Mouse (Mus musculus): ENCODE results near the gene Nfil3. TPM values are rescaled to one million over a fixed set of nuclear protein-coding genes. Genes with fewer than 3 reads are reported as not detected.

The Nfil3 gene
- total and polyA plus RNA-seq, 3 experiments, result 3.4 to 42.4 (median 13.9) TPM

GRCm38 (mm10) chr13:52981441-52982281 lies 788 bp upstream of the Nfil3 start:
- H3K4me1 ChIP-seq (ENCODE audit: control insufficient read depth, insufficient read depth, low read length), result peaks cover 8% of the 10 kb centered on the region
- DNase-seq, result peak; percentile 71 to 78
- peak overlapping the region; percentile 82 for H3K9ac ChIP-seq (ENCODE audit: low read depth, low read length)
- TF ChIP-seq EP300 (IDR thresholded peaks at IDR 0.05; ENCODE audit: insufficient read depth, low read depth, low read length) (0 out of 2 replicates have a peak, but pooled peaks have one; percentile 4), CTCF (IDR thresholded peaks at IDR 0.05) (no peak)
- H3K27ac ChIP-seq, result peak overlapping the region; percentile 91
- H3K79me2 ChIP-seq (replicated peaks; ENCODE audit: control insufficient read depth, insufficient read depth, low read length), result no peaks in the 10 kb centered on the region
- intact Hi-C loops (cut with DNase I), result loop anchor here (1.0 to 5.0 kb wide), 5 partner anchors 52 to 331 kb away; partner anchors contain the start of gene Auh
- 2% methylated on average over 51 of the region's 51 CpGs for WGBS
- H3K27me3 ChIP-seq (ENCODE audit: control insufficient read depth, insufficient read depth, low read length), result no peaks in the 10 kb centered on the region
- H3K36me3 ChIP-seq (ENCODE audit: control insufficient read depth, insufficient read depth, low read length), result peaks cover 2% of the 10 kb centered on the region; the same call in 1 of the 2 replicates
- H3K4me3 ChIP-seq, result peak overlapping the region; percentile 90

GRCm38 (mm10) chr13:52980211-52980950 lies 492 bp downstream of the Nfil3 start:
- intact Hi-C loops (cut with DNase I), result loop anchor here (5.0 kb wide), 2 partner anchors 117 to 158 kb away; no protein-coding TSS in a partner anchor
- TF ChIP-seq CTCF (IDR thresholded peaks at IDR 0.05), result peak; percentile 54
- peak; percentile 54 for TF ChIP-seq EP300 (IDR thresholded peaks at IDR 0.05; ENCODE audit: insufficient read depth, low read depth, low read length)
- peak; percentile 38; the same call in 1 of the 2 replicates for TF ChIP-seq POLR2A (IDR thresholded peaks at IDR 0.05; ENCODE audit: insufficient read depth, low read depth, low read length)

GRCm38 (mm10) chr13:52979331-52980051 lies 1.4 kb downstream of the Nfil3 start:
- no peaks in the 10 kb centered on the region for H3K27me3 ChIP-seq (ENCODE audit: control insufficient read depth, insufficient read depth, low read length)
- 2% methylated on average over 22 of the region's 22 CpGs for WGBS
- intact Hi-C loops (cut with DNase I), result loop anchor here (2.0 to 5.0 kb wide), 3 partner anchors 87 to 157 kb away; no protein-coding TSS in a partner anchor
- no peaks in the 10 kb centered on the region for H3K79me2 ChIP-seq (replicated peaks; ENCODE audit: control insufficient read depth, insufficient read depth, low read length)
- TF ChIP-seq POLR2A (IDR thresholded peaks at IDR 0.05; ENCODE audit: insufficient read depth, low read depth, low read length), result 0 out of 2 replicates have a peak, but pooled peaks have one; percentile 33
- no peak for TF ChIP-seq CTCF (IDR thresholded peaks at IDR 0.05)
- TF ChIP-seq EP300 (IDR thresholded peaks at IDR 0.05; ENCODE audit: insufficient read depth, low read depth, low read length), result no peak
- H3K36me3 ChIP-seq (ENCODE audit: control insufficient read depth, insufficient read depth, low read length), result peaks cover 2% of the 10 kb centered on the region; the same call in 1 of the 2 replicates
- peak overlapping the region; percentile 33; the same call in 1 of the 2 replicates for H3K9ac ChIP-seq (ENCODE audit: low read depth, low read length)
- peak overlapping the region; percentile 90 for H3K4me3 ChIP-seq
- DNase-seq, result peak; percentile 38 to 46
- H3K27ac ChIP-seq, result peak overlapping the region; percentile 95
- H3K4me1 ChIP-seq (ENCODE audit: control insufficient read depth, insufficient read depth, low read length), result peaks cover 15% of the 10 kb centered on the region

More at GRCm38 (mm10) chr13:52980211-52980950, 492 bp downstream of the Nfil3 start:
- H3K79me2 ChIP-seq (replicated peaks; ENCODE audit: control insufficient read depth, insufficient read depth, low read length), result no peaks in the 10 kb centered on the region
- peak overlapping the region; percentile 95 for H3K27ac ChIP-seq
- WGBS, result under 1% methylated on average over 77 of the region's 77 CpGs
- peaks cover 12% of the 10 kb centered on the region for H3K4me1 ChIP-seq (ENCODE audit: control insufficient read depth, insufficient read depth, low read length)
- peak overlapping the region; percentile 90 for H3K4me3 ChIP-seq
- peaks cover 2% of the 10 kb centered on the region; the same call in 1 of the 2 replicates for H3K36me3 ChIP-seq (ENCODE audit: control insufficient read depth, insufficient read depth, low read length)
- H3K9ac ChIP-seq (ENCODE audit: low read depth, low read length), result peak overlapping the region; percentile 70
- DNase-seq, result peak; percentile 85 to 87
- no peaks in the 10 kb centered on the region for H3K27me3 ChIP-seq (ENCODE audit: control insufficient read depth, insufficient read depth, low read length)

- Histone ChIP-seq H3K36me3 (ENCODE audit: control insufficient read depth, insufficient read depth, low read length) (peaks cover 2% of the 10 kb centered on the region; the same call in 1 of the 2 replicates), H3K4me3 (peak overlapping the region; percentile 90), H3K27ac (peak overlapping the region; percentile 95), H3K27me3 (ENCODE audit: control insufficient read depth, insufficient read depth, low read length) (no peaks in the 10 kb centered on the region), H3K79me2 (replicated peaks; ENCODE audit: control insufficient read depth, insufficient read depth, low read length) (no peaks in the 10 kb centered on the region), H3K4me1 (ENCODE audit: control insufficient read depth, insufficient read depth, low read length) (peaks cover 16% of the 10 kb centered on the region), H3K9ac (ENCODE audit: low read depth, low read length) (peak overlapping the region; percentile 84)
- TF ChIP-seq CTCF (IDR thresholded peaks at IDR 0.05), result no peak
- no peak for TF ChIP-seq POLR2A (IDR thresholded peaks at IDR 0.05; ENCODE audit: insufficient read depth, low read depth, low read length)
- TF ChIP-seq EP300 (IDR thresholded peaks at IDR 0.05; ENCODE audit: insufficient read depth, low read depth, low read length), result no peak
- 1% methylated on average over 63 of the region's 64 CpGs for WGBS
- peak; percentile 70 to 72 for DNase-seq
- intact Hi-C loops (cut with DNase I), result loop anchor here (2.0 kb wide), 1 partner anchor 86 kb away; no protein-coding TSS in a partner anchor
Observed at GRCm38 (mm10) chr13:52978321-52978981, 2.4 kb downstream of the Nfil3 start.
